Mouse (Mus musculus): ENCODE data around the gene Gpn1.

The Gpn1 gene

DNA sequence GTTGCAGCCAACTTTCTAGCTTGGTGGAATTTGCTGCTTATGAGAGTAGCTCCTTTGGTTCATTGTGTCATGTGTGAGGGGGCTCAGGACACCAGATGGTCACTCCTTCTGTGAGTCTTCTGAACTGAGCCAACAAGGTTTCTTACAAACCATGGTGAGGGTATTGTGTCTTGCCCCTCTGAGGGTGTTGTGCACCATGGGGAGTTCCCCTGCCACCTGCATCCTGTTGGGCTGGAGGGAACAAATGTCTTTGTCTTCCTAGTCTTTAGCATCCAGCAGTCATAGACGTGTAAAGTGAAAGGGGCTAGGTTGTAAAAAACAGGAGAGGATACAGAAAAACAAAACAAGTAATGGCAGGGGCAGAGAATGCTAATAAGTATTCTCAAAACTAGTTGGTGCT, 64.9 kb downstream of the Gpn1 start:
- in situ Hi-C loops (cut with MboI) = no loop called here

DNA sequence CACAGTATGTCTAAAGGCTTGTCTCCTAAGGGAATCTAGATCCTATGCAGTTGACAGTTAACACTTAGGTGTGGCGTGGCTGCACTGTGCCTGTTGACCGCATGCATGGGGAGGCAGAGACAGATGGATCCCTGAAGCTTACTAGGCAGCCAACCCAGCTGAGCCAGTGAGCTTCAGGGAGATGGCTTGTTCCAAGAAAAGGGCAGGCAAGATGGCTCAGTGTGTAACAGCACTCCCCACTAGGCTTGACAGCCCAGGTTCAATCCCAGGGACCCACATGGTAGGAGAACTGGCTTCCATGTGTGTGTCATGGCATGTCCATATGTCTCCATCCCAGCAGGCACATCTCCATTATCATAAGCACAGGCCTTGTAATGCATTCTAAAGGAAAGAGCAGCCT, 65.8 kb downstream of the Gpn1 start:
- in situ Hi-C loops (cut with MboI) = no loop called here

GRCm38 (mm10) chr5:31562036-31562666, 67.6 kb downstream of the Gpn1 start:
- in situ Hi-C loops (cut with MboI) = no loop called here

Data from mature B cell (primary cell).